Mouse (Mus musculus): Measurements from ENCODE around the gene Paxx. TPM values are rescaled to one million over a fixed set of nuclear protein-coding genes. Genes with fewer than 3 reads are reported as not detected.

Paxx gene
- 48.7 and 49.1 TPM in 2 replicates for polyA plus RNA-seq (2015; fragmentation: Nextera tagmentation; extraction: Ambion mirVana)

- Histone ChIP-seq H3K27me3 (no peaks in the 10 kb centered on the region), H3K27ac (replicated peaks) (peak within 1 kb of the TSS; percentile 86), H3K9ac (peak within 1 kb of the TSS; percentile 54), H3K36me3 (0 out of 2 replicates have a peak, but pooled peaks cover 9% of the 10 kb centered on the region), H3K4me1 (peaks cover 35% of the 10 kb centered on the region), H3K4me2 (replicated peaks) (peak within 1 kb of the TSS; percentile 80), H3K9me3 (replicated peaks) (no peaks in the 10 kb centered on the region), H3K4me3 (replicated peaks) (peak within 1 kb of the TSS; percentile 62)
- WGBS, result 2% methylated on average over 48 of the region's 48 CpGs
- ATAC-seq (ENCODE audit: insufficient number of reproducible peaks, low FRiP score, low TSS enrichment, low read depth), result peak; percentile 91
Measured at GRCm38 (mm10) chr2:25460551-25461309, at the start of gene Paxx. Paxx (minus strand) TSS chr2:25461094.

- no peaks in the 10 kb centered on the region for H3K4me1 ChIP-seq
- WGBS, result 62% methylated on average over 3 of the region's 3 CpGs
- H3K27me3 ChIP-seq, result no peaks in the 10 kb centered on the region
- no peaks in the 10 kb centered on the region for H3K9me3 ChIP-seq (replicated peaks)
- ATAC-seq (ENCODE audit: insufficient number of reproducible peaks, low FRiP score, low TSS enrichment, low read depth), result no peak
- no peak overlapping the region for H3K9ac ChIP-seq
- no peak overlapping the region for H3K27ac ChIP-seq (replicated peaks)
- H3K4me3 ChIP-seq (replicated peaks), result no peak overlapping the region
- H3K36me3 ChIP-seq, result peaks cover 6% of the 10 kb centered on the region
- H3K4me2 ChIP-seq (replicated peaks), result no peak overlapping the region
Measured at GRCm38 (mm10) chr2:25509912-25510311, 49.0 kb upstream of the Paxx start.

DNA sequence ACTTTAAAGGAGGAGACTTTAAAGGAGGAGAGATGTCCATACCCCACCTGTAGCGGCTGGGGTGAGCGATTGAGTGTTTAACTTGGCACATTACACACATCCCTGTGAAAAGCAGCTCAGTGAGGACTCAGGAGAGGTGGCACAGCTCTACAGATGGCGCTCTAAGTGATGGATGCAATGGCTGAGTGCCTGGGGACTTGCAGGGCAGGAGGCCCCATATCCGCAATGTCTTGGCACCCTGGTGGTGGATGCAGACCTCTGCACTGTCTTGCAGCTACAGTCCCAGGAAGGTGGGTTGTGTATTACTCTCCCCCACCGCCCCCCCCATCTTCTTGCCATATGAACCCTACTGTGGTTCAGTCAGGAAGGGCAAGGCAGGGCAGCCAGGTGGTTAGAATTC, 46.1 kb upstream of the Paxx start:
- 27% methylated on average over 5 of the region's 5 CpGs for WGBS
- Histone ChIP-seq H3K4me3 (replicated peaks) (no peak overlapping the region), H3K27ac (replicated peaks) (no peak overlapping the region), H3K9me3 (replicated peaks) (no peaks in the 10 kb centered on the region), H3K36me3 (peaks cover 29% of the 10 kb centered on the region), H3K27me3 (no peaks in the 10 kb centered on the region), H3K4me1 (peaks cover 5% of the 10 kb centered on the region), H3K4me2 (replicated peaks) (no peak overlapping the region), H3K9ac (no peak overlapping the region)
- ATAC-seq (ENCODE audit: insufficient number of reproducible peaks, low FRiP score, low TSS enrichment, low read depth), result no peak

DNA sequence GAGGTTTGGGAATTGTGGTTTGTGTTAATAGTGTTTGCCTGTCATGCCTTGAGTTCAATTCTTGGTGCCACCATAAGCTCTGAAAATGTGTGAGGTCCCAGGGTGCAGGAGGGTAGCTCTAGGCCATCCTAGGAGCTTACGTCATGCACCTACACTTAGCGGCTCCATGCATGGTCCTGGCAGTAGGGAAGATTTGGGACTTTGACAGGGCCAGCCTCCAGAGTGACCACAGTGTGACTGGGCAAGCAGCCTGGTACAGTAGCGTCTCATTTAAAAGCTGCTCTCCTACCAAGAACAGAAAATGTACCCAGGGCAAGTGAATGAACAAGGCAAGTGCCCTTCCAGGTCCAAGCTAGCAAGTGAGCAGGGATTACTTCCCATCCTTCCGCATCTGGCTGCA, 45.0 kb upstream of the Paxx start:
- no peak overlapping the region for H3K9ac ChIP-seq
- H3K9me3 ChIP-seq (replicated peaks), result no peaks in the 10 kb centered on the region
- peaks cover 29% of the 10 kb centered on the region for H3K36me3 ChIP-seq
- H3K27ac ChIP-seq (replicated peaks), result no peak overlapping the region
- H3K4me3 ChIP-seq (replicated peaks), result no peak overlapping the region
- ATAC-seq (ENCODE audit: insufficient number of reproducible peaks, low FRiP score, low TSS enrichment, low read depth), result no peak
- H3K27me3 ChIP-seq, result no peaks in the 10 kb centered on the region
- peaks cover 15% of the 10 kb centered on the region for H3K4me1 ChIP-seq
- WGBS, result 93% methylated on average over 4 of the region's 4 CpGs
- no peak overlapping the region for H3K4me2 ChIP-seq (replicated peaks)

- Histone ChIP-seq H3K9ac (no peak overlapping the region), H3K4me1 (peaks cover 19% of the 10 kb centered on the region), H3K36me3 (peaks cover 29% of the 10 kb centered on the region), H3K4me3 (replicated peaks) (no peak overlapping the region), H3K9me3 (replicated peaks) (no peaks in the 10 kb centered on the region), H3K27me3 (no peaks in the 10 kb centered on the region), H3K27ac (replicated peaks) (no peak overlapping the region), H3K4me2 (replicated peaks) (no peak overlapping the region)
- no peak for ATAC-seq (ENCODE audit: insufficient number of reproducible peaks, low FRiP score, low TSS enrichment, low read depth)
- WGBS, result 86% methylated on average over 1 of the region's 1 CpGs
Measured at GRCm38 (mm10) chr2:25505000-25505399, 44.1 kb upstream of the Paxx start.

DNA sequence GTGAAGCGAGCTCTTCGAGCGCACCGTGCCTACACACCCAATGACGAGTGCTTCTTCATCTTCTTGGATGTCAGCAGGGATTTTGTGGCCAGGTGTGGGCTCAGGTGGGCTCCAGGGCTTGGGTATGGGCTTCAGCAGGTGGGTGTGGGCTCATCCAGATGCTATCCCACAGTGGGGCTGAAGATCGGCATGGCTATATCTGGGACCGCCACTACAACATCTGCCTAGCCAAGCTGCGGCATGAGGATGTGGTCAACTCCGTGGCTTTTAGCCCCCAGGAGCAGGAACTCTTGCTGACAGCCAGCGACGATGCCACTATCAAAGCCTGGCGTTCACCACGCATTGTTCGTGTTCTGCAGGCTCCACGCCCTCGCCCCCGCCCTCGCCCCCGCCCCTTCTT, 43.6 kb upstream of the Paxx start:
- Histone ChIP-seq H3K27me3 (no peaks in the 10 kb centered on the region), H3K4me2 (replicated peaks) (no peak overlapping the region), H3K27ac (replicated peaks) (no peak overlapping the region), H3K9ac (no peak overlapping the region), H3K4me3 (replicated peaks) (no peak overlapping the region), H3K36me3 (peaks cover 29% of the 10 kb centered on the region), H3K9me3 (replicated peaks) (no peaks in the 10 kb centered on the region), H3K4me1 (peaks cover 20% of the 10 kb centered on the region)
- no peak for ATAC-seq (ENCODE audit: insufficient number of reproducible peaks, low FRiP score, low TSS enrichment, low read depth)
- whole genome bisulfite sequencing, result 92% methylated on average over 19 of the region's 19 CpGs

DNA sequence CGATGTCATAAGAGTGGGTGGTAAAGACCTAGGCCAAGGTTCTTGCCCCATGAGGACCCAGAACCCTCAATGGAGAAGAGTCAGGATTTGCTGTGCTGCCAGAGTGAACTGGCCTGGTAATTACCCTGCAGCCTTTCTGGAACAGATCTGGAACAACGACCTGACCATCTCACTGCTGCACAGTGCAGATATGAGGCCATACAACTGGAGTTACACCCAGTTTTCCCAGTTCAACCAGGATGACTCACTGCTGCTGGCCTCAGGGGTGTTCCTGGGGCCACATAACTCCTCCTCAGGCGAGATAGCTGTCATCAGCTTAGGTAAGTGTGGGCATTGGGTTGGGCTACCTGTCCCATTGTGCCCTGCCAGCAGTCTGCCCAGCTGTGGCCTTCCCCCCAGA, 41.8 kb upstream of the Paxx start:
- Histone ChIP-seq H3K4me1 (peaks cover 20% of the 10 kb centered on the region), H3K9ac (no peak overlapping the region), H3K9me3 (replicated peaks) (no peaks in the 10 kb centered on the region), H3K27me3 (no peaks in the 10 kb centered on the region), H3K4me3 (replicated peaks) (no peak overlapping the region), H3K27ac (replicated peaks) (no peak overlapping the region), H3K4me2 (replicated peaks) (no peak overlapping the region), H3K36me3 (peaks cover 29% of the 10 kb centered on the region)
- ATAC-seq (ENCODE audit: insufficient number of reproducible peaks, low FRiP score, low TSS enrichment, low read depth), result no peak
- 73% methylated on average over 3 of the region's 3 CpGs for WGBS

GRCm38 (mm10) chr2:25501593-25502486, 40.9 kb upstream of the Paxx start, which contains the start of gene C8g:
C8g (minus strand) TSS chr2:25501719.
- no peak for ATAC-seq (ENCODE audit: insufficient number of reproducible peaks, low FRiP score, low TSS enrichment, low read depth)
- Histone ChIP-seq H3K9me3 (replicated peaks) (no peaks in the 10 kb centered on the region), H3K4me3 (replicated peaks) (peak within 1 kb of the TSS; percentile 83), H3K27ac (replicated peaks) (peak within 1 kb of the TSS; percentile 78), H3K4me2 (replicated peaks) (peak within 1 kb of the TSS; percentile 92), H3K36me3 (peaks cover 29% of the 10 kb centered on the region), H3K4me1 (peaks cover 20% of the 10 kb centered on the region), H3K27me3 (no peaks in the 10 kb centered on the region), H3K9ac (peak within 1 kb of the TSS; percentile 99)
- 76% methylated on average over 20 of the region's 20 CpGs for WGBS

DNA sequence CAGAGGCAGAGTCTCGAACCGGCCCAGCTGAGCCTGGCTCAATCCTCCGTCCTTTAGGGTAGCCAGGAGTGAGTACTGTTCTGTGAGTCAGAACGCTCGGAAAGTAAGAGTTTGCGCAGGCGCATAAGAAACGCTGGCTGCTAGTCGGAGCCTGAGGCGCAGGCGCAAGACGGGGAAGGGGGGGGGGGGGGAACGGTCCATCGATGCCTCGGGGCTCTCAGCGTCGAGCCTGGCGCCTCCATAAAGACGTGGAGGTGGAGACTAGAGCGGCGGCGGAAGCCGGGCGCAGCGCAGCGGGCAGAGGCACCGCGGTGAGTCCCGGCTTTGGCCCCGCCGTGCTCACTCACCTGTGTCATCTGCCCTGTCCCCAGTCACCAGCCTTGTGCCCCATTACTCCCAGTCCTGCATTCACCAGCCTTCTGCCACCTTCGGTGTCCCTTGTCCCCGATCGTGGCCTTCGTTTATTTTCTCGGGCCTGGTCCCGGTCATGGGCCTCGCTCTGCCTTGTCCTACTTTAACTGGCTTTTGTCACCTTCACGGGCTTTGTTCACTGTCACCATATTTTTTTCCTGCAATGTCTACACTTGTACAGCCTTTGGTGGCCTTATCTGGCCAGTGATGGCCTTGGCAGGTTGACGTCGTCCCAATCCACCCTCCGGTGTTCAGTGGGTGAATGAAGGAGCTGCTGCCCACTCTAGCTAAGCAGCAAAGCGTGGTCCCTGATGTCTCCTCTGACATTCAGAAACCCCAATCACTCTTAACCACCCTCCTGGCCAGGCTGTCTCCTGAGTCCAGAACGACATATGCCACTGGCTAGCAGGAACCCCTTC, 39.9 kb upstream of the Paxx start, which contains the start of gene Fbxw5:
Fbxw5 (plus strand) TSS at position 175 of the 830 bp plus-strand sequence.
- Histone ChIP-seq H3K4me1 (peaks cover 20% of the 10 kb centered on the region), H3K4me2 (replicated peaks) (peak within 1 kb of the TSS; percentile 92), H3K36me3 (peaks cover 29% of the 10 kb centered on the region), H3K4me3 (replicated peaks) (peak within 1 kb of the TSS; percentile 83), H3K27me3 (no peaks in the 10 kb centered on the region), H3K9ac (peak within 1 kb of the TSS; percentile 99), H3K27ac (replicated peaks) (peak within 1 kb of the TSS; percentile 78), H3K9me3 (replicated peaks) (no peaks in the 10 kb centered on the region)
- peak; percentile 89 for ATAC-seq (ENCODE audit: insufficient number of reproducible peaks, low FRiP score, low TSS enrichment, low read depth)
- under 1% methylated on average over 37 of the region's 44 CpGs for WGBS

DNA sequence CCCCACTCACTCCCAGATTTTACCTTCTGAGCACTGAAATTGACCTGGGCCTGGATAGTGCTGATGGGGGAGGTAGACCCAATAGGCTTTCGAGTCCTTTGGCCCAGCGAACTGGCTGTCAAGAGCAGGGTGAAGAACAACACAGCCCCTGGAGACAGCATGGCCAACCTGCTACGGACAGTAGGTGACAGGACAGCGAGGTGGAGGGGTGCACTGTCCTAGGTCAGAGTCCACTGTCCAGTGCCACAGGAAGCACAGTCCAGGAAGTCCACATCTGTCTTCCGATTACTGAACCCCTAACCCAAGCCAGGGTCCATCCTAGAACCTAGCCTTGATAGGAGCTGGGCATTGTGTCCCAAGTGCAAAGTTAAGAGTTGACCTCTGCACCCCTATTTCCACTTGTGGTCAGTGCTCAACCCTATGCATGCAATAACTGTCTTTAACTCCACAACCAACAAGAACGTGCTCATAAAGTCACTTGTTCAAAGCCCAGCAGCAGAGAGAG, 39.2 kb upstream of the Paxx start:
- Histone ChIP-seq H3K27me3 (no peaks in the 10 kb centered on the region), H3K9me3 (replicated peaks) (no peaks in the 10 kb centered on the region), H3K27ac (replicated peaks) (no peak overlapping the region; the same call in 1 of the 2 replicates), H3K36me3 (peaks cover 24% of the 10 kb centered on the region), H3K4me3 (replicated peaks) (peak overlapping the region; percentile 83), H3K9ac (peak overlapping the region; percentile 48; the same call in 1 of the 2 replicates), H3K4me2 (replicated peaks) (peak overlapping the region; percentile 64), H3K4me1 (peaks cover 20% of the 10 kb centered on the region)
- 64% methylated on average over 6 of the region's 6 CpGs for WGBS
- ATAC-seq (ENCODE audit: insufficient number of reproducible peaks, low FRiP score, low TSS enrichment, low read depth), result no peak

All from embryonic facial prominence, embryonic 15.5 days (tissue).